Mouse (Mus musculus) heart, adult 9 months (tissue): ENCODE data around the gene Ppt2.

Experiments used
- DNase-seq, 2 experiments: peaks; one replicate each; pipeline ENCODE4 v3.0.0; 2022; ENCODE audit warnings: low spot score in 2 of 2

The Ppt2 gene

GRCm38 (mm10) chr17:34639461-34640255, 11.3 kb upstream of the Ppt2 start:
- no peak for DNase-seq

- no peak for DNase-seq
Observed at GRCm38 (mm10) chr17:34637459-34637858, 9.1 kb upstream of the Ppt2 start.

- DNase-seq: no peak
Observed at GRCm38 (mm10) chr17:34635671-34636070, 7.4 kb upstream of the Ppt2 start.

- peak; percentile 86 to 89 for DNase-seq
Observed at GRCm38 (mm10) chr17:34632261-34632691, 4.0 kb upstream of the Ppt2 start.

DNA sequence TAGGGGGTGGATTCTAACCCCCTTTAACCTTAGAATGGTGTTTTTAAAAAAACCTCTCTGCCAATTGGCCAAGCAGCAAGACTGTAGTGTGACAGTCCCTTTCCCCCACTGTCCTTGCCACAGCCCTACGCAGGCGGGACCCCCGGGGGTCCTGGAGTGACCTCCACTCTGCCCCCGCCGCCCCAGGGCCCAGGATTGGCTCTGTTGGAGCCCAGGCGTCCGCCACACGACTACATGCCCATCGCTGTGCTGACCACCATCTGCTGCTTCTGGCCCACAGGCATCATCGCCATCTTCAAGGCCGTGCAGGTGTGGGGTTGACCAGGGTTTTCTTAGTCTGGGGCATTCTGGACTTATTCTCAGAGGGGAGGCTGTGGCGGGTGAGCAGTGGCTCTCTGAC, 3.3 kb upstream of the Ppt2 start:
- no peak for DNase-seq

- no peak for DNase-seq
Observed at GRCm38 (mm10) chr17:34630761-34631301, 2.5 kb upstream of the Ppt2 start.

GRCm38 (mm10) chr17:34629796-34630603, 1.7 kb upstream of the Ppt2 start:
- DNase-seq: no peak

- DNase-seq: no peak
Observed at GRCm38 (mm10) chr17:34629221-34629751, 976 bp upstream of the Ppt2 start, which contains the start of gene Prrt1. Prrt1 (plus strand) TSS chr17:34629533.

DNA sequence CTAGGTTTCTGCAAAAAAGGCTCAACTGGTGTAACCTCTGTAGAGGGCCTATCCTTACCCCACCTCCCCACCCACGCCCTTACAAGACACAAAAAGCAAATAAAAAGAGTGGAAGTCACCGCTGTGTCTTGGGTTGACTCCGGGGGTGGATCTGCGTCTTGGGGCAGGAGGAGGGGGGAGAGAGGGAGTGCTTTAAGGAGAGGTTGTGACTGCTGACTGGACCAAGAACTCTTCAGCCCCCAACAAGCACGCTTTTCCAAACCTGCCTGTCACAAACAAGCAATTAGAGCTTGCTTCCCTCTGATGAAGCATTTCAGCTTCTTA, 296 bp upstream of the Ppt2 start:
- DNase-seq: no peak

GRCm38 (mm10) chr17:34627093-34627942, 992 bp downstream of the Ppt2 start:
- DNase-seq: peak; percentile 89 to 90

- no peak for DNase-seq
Observed at GRCm38 (mm10) chr17:34626773-34627092, 1.6 kb downstream of the Ppt2 start.

DNA sequence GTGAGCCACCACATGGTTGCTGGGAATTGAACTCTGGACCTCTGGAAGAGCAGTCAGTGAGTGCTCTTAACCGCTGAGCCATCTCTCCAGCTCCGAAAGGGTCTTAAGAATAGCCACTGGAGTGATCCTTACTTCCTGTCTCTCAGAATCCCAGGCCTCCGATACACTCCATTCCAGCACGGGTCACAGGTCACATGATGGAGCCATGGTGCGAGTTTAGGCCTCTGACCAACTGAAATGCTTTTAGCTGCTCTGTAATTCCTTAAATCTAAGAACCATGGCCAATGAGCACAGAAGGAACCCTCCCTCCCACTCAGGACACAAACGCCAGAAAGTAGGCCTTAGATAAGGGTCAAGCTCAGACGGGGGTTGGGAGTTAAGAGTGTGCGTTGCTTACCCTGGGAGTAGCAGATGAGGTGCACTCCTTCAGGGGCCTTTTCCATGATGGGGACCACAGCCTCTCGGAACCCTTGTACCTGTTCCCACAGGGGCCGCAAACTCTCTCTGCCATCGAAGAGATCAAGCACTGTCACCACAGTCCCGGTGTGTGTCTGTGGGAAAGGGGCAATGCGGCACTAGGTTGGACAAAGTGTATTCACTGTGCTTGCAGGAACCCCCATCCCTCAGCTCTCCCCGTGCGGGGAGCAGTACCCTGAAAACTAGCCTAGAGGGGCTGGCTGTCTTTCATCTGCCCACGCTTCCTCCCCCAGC, 2.1 kb downstream of the Ppt2 start:
- no peak for DNase-seq

GRCm38 (mm10) chr17:34624981-34625380, 3.3 kb downstream of the Ppt2 start:
- no peak for DNase-seq

- DNase-seq: no peak
Observed at GRCm38 (mm10) chr17:34623161-34623560, 5.1 kb downstream of the Ppt2 start.

GRCm38 (mm10) chr17:34621006-34621405, 7.3 kb downstream of the Ppt2 start:
- no peak for DNase-seq

GRCm38 (mm10) chr17:34618999-34619398, 9.3 kb downstream of the Ppt2 start:
- DNase-seq: peak in 1 of 2 experiments; percentile 64

- DNase-seq: no peak
Observed at GRCm38 (mm10) chr17:34615871-34616270, 12.4 kb downstream of the Ppt2 start, which contains the start of gene Egfl8. Egfl8 (minus strand) TSS chr17:34615971.

DNA sequence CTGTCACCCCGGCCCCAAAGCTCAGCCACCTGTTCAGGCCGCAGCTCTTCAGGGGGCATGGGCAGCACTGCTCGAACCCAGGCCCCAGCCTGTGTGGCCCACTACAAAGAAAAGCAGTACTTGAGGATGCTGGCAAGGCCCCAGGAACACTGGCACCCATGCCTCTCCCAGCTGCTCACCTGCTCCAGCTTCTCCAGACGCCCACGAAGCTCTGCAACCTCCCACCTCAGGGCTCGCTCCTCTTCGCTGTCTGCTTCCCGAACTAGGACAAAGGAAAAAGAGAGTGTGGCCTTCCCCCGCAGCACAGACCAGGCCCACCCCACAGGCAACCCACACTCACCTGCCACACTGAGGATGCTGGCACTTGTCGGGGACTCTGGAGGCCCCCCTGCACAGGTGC, 14.5 kb downstream of the Ppt2 start:
- DNase-seq: no peak

DNA sequence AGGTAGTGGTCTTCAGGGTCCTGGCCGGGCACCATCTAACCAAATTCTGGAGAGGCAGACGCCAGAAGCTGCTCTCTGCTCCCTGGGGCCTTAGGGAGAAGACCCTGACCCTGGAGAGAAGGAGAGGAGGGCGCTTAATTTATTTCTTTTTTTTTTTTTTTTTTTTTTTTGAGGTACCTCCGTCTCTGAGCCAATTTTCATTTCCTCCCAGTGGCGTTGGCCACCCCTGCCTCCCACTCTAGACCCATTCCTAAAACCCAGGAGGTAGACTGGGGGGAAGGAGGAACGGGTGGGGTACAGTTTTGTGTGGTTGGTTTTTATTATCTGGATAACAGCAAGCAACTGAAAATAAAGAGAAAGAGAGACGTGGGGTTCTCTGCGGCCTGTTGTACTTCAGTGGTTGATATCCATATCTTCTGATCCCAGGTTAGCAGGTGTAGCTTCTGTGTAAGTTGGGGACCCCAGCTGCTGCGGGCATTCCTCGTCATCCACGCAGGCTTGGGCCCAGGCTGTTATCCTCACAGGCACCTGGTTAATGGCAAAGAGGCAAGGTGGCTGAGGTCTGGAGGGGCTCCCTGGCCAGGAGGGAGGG, 15.2 kb downstream of the Ppt2 start:
- no peak for DNase-seq

- no peak for DNase-seq
Observed at GRCm38 (mm10) chr17:34611050-34611449, 17.3 kb downstream of the Ppt2 start.

DNA sequence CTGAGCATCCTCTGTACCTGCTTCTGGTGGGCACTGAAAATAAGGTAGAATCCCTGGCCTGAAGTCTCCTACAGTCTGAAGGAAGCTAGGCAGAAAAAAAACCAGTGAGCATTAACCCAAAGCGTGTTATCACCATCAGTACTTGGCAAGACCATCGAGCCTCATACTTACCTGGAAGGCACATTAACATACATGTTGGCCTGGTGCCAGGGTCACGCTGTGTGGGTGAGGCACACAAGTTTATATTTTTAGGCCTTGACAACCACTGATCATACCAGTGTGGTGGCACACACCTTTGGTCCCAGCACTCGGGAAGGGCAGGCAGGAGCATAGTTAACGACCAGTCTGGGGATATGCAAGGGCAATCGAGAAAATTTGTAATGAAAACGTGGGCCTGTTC, 20.3 kb downstream of the Ppt2 start:
- DNase-seq: no peak
